Mouse (Mus musculus) R1 (cell line): ENCODE measurements around the gene Arf4.
"Not testable (repeated sequence)": the region's sequence is repeated elsewhere in the genome, so short reads cannot be mapped to it uniquely, and the experiment has no call there.

Source experiments
- DNase-seq: peaks from one replicate; pipeline ENCODE4 v3.0.0-alpha.2; 2018; ENCODE audit warnings: low read depth, low spot score

The Arf4 gene

DNA sequence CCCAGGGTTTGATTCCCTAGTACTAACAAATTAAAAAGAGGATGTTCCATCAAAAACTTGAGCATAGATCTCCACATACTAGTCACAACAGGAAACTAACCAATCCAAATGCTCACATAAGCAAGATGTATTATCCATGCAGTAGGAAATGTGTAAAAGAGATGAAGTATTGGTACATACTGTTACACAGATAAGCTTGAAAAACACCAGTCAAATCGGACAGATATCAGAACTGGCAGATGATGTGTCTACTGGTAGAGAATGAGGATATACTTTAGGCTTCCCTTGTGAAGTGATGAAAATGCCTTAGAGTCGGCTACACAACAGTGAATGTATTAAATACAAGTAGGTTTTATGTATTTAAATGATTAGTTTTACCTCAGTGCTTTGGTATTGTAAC lies 24.6 kb downstream of the Arf4 start:
- DNase-seq: no peak

DNA sequence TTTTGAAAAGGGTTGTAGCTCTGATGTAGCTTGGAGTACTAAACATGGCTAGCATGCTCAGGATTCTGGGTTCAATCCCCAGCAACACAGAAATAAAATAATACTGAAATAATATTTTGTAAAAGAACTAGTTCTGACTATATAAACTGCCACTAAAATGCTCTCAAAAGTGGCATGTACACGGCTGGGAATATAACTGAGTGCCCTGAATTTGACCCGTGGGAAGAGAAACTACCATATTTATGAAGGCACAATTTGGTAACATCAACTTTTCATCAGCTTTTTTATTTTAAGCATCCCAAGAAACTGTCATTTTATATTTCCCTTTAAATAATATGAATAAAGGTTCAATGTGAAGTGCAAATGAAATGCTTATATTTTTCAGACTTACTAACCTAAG lies 26.0 kb downstream of the Arf4 start:
- DNase-seq: peak; percentile 59

DNA sequence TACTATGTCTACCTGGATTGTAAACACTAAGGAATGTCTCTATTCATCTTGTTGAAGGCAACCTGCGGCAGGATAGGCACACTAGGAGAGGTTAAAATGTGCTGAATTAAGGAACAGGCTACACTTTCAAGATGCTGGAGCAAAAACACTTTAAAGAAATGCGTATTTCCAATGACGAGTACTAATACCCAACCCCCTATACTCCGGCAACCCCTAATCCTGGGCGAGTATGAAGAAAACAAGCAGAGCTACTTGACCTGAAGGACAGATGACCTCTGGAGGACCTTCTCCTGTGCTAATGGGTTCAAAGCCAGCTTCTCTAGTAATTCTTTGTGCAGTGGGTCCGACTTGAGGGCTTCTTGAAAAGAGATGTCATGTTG lies 30.1 kb downstream of the Arf4 start:
- no peak for DNase-seq

DNA sequence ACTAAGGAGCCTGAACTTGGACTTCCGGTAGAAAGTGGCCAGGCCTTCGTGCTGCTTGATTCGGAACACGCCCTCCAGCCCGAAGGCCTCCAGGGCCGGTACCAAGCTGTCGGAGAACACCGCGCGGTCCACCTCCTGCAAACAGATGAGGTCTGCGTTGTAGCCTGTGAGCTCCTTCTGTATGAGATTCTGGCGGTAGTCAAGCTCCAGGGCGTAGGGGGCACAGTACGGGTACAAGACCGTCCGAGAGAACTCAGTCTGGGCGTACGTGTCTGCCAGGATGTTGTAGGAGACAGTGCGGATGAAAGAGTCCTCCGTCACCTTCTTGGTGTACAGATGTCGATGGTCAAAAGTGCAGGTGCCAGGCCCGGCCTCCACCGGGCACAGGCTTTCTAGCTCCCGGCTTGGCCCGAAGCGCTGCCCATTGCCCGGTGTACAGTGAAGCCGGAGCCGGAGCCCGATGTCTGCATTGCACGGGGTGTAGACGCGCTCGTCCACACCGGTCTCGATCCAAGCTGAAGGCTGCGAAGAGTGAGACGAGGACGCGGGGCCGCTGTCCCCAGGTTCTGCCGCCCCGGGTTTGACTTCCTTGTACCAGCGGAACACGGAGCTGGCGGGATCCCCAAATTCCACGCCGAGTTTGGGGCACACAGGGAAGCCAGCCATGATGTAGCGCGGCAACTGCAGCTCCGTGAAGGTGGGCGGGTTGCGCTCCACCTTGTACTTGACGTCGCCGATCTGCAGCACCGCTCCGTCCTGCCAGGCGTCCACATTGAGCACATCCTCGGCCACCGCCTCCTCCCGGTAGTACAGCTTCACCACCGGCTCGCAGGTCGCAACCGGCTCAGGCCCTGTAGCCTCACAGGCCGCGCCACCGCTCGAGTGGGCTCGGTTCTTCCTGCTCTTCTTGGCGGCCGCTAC lies 30.8 kb downstream of the Arf4 start:
- peak; percentile 75 for DNase-seq

DNA sequence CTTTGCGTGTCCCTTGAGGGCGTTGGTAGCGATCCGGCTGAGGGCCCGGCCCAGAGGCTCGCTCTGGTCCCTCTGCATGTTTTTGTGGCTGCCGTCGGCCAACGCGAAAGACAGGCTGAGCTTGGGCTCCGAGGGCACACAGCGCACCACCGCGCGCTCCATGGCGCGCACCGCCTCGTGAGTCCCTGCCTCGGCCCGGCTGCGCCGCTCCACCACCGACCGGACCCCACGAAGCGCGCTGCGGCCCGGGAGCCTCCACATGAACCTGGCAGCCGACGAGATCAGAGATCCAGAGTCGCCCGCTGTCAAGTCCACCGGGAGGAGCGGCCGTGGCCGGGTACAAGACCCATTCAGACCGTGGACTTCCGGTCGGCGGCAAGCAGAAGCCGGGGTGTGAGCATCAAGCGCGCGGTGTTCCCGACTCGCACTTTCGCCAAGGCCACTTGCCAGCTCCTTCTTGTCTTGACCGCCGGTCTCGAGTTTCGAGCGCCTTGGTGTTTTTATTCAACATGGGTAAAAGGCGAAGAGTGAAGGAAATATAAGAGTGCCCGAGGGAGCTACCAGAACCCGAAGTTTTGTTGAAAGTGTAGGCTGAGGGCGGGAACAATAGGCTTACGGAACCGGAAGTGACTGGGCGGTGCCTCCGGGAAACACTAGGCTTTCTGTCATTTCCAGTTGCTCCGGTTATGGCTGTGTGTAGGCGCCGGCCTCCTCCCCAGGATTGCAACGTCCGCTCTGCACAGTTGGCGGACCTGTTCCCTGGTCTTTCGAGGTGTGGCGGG lies 31.6 kb downstream of the Arf4 start, which contains the start of gene Pde12:
Pde12 (minus strand) TSS at position 592 of the 782 bp plus-strand sequence.
- peak; percentile 95 for DNase-seq

DNA sequence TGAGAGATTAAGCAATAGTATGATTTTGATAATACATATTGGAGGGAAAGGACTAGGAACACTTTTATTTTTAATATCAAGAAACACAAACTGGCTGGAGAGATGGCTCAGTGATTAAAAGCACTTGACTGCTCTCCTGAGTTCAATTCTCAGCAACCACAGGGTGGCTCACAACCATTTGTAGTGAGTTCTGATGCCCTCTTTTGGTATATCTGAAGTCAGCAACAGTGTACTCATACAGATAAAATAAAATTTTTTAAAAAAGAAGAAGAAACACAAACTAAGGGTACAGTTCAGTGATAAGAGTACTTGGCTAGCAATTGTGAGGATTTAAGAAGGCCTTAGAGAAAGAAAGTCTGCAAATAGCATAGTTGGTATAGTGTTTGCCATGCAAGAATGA lies 33.1 kb downstream of the Arf4 start:
- DNase-seq: no peak

DNA sequence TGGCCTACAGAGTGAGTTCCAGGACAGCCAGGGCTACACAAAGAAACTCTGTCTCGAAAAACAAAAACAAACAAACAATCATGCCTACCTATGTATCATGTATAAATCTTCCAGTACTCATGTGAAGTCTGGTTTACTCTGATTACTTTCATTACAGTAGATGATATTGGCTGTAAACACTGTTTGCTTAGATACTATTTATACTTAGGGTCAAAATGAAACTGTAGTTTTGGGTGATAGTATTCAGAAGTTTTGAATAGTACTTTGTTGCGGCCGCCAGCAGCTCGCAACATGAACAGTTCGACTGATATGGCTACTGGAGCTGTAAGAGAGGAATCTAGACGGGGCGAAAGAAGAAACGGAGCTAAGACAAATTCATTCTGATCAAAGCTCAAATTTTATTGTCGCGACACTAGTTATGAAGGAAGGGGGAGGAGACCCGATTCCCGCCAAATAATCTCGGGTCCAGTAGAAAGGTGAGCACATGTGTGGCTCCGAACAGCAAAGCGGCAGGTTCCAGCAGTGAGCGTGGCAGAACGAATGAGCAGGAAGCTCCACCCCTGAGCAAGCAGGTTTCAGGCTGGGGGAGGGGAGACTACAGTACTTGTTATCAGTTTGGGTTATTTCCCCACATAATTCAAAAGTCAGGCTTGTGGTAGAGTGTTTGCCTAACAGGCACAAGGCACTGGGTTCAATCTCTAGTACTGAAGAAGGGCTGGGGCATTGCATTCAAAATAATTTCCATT lies 34.2 kb downstream of the Arf4 start:
- peak; percentile 45 for DNase-seq

DNA sequence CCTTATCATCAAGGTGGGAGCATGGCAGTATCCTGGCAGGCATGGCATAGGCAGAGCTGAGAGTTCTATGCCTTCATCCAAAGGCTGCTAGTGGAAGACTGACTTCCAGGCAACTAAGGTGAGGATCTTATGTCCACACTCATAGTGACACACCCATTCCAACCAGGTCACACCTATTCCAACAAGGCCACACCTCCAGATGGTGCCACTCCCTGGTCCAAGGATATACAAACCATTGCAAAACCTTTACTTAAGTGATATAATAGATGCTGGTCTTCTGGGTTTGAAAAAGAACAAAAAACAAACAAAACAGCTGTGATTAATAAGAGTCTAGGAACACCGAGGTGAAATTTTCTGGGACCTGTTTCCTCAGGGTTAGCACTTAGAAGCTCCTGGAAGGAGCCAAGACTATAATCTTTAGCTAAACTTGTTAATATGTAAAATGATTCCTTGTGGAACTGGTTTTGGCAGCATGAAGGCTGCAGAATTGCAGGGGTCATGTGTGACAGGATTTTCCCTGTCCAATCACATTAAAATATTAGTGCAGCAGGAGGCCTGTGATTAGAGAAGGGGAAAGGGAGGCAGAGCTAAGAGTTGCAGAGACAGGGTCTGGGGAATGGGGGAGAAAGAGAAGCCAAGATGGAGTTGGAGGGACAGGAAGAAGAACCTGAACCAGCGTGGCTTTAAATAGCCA lies 36.7 kb downstream of the Arf4 start:
- DNase-seq: not testable (repeated sequence)

DNA sequence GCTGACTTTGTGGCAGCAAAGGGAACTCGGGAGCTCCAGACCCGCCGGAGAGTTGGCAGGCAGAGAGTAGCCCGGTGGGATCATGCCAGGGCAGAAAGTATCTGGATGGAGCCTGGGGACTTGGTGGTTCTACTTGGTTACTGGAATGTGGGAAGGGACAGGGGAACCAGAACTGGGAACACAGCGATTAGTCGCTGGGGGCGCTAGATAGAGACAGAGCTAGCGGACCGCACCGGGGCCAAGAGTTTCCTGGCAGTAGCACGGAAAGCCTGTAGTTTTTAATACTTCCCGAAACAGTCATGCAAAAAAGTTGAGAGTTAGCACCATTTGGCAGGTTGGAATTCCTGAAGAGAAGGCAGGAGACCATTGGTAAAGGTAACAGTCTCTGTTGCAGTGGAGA lies 37.5 kb downstream of the Arf4 start:
- peak; percentile 89 for DNase-seq

DNA sequence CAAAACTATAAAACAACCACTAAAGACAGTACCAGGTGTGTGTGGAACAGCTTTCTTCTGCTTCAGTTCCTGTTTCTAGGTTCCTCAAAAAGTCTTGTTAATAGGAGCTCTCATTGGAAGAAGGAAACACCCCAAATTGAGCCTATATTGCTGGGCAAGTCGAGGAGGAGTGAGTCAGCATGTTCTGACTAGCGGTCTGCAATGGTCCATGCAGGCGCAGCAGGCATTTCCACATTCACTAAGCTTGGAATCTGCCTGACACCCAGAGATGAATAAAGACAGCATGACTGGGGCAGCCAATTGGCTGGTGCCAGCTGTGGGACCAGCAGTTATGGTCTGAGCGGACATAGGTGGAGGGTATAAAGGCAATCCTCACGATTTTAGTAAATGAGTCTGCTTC lies 37.9 kb downstream of the Arf4 start:
- peak; percentile 87 for DNase-seq

DNA sequence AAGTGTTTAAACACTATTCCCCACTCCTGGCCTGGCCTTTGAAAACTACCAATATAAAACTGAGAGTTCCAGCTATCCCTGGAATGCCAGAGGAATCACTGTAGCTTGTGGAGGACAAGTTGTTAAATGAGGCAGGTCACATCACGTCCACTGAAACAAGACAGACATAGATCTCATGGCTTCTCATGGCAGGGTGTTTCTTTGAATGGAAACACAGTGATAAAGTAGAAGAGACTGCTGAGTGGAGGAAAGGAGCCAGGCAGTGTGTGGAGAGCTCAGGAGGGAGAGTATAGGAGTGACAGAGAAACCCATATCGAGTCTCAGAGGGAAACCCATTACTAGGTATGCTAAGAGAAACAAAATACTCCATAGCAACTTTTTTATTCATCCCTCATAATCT lies 52.9 kb downstream of the Arf4 start:
- DNase-seq: no peak

DNA sequence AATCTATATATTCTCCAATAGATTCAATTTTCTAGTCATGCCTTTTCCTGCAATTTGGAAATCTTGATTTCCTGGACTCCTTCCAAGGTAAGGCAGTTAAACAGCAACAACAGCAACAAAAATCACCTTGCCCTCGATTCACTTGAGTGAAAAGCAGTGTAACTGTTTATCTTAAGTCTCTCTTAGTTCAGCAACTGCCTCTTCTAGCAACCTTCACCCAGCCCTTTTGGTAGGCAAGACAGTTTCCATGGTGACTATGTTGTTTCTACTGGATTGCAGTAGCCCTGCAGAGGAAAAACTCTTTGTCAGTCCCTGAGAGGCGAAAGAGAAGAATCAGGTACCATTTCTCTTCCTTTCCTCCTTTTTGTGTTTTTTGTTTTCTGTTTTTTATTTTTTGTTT lies 53.5 kb downstream of the Arf4 start:
- no peak for DNase-seq

DNA sequence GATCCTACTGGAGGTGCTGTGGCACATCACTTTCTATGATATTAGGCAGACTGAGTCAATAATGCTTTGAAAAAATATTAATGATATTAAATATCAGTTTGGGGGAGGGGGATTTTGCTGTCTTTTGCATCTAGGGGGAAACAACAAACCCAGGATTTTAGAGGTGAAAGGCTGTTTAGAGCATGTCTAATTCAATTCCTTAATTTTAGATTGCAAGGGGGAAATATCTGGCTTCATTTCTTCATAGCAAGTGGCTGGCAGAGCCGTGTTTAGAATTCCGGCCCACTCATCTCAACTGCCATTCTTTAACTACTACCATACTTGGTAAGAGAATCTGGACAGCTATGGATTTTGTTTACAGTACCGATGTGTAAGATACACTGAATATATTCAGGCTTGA lies 55.1 kb downstream of the Arf4 start, which contains the start of gene Dnah12:
Dnah12 (plus strand) TSS at position 301 of the 400 bp plus-strand sequence.
- no peak for DNase-seq

DNA sequence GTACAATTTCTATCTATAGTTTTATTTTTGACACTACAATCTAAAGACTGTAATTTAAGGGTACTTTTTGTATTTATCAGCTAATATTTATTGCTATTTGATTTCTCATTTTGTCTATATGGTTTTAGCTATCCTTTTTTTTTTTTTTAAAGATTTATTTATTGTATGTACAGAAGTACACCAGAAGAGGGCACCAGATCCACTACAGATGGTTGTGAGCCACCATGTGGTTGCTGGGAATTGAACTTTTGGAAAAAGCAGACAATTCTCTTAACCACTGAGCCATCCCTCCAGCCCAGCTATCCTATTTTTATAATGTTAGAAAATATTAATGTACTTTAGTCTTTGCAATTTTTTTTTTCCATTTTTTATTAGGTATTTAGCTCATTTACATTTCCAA lies 60.0 kb downstream of the Arf4 start:
- peak; percentile 61 for DNase-seq

DNA sequence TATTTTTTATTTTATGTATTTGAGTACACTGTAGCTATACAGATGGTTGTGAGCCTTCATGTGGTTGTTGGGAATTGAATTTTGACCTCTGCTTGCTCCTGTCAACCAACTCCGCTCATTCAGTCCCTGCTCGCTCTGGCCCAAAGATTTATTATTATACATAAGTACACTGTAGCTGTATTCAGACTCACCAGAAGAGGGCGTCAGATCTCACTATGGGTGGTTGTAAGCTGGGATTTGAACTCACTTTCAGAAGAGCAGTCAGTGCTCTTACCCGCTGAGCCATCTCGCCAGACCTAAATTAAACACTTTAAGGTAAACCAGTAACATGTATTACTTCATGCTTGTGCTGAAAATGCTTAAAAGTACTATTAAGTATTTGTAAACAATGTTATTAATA lies 67.4 kb downstream of the Arf4 start:
- DNase-seq: peak; percentile 78
